Mouse (Mus musculus): Measurements from ENCODE around the gene Ric8b. TPM values are rescaled to one million over a fixed set of nuclear protein-coding genes. Genes with fewer than 3 reads are reported as not detected.

Gene Ric8b
- total RNA-seq, 2 experiments from 2014 or later = 13.4 to 13.8 TPM

DNA sequence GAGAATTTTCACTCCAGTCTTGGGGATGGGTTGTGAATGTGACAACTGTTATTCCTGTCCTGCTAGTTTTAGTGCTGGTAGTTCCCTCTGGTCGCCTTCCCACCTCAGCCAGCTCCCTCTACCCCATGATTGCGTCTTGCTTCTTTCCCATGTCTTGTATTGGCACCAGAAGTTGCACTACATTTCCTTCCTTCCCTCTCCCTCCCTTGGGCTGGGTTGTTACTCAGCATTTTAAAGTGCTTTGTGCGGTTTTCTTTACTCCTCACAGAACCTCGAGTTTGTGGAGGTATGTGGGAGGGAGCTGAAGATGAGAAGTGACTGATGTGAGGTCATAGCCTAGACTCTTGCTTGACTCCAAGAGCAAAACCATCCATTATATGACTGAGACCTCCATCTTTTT lies 38.8 kb downstream of the Ric8b start:
- peak; percentile 72 for ATAC-seq (ENCODE audit: poor library complexity, severe bottlenecking)

DNA sequence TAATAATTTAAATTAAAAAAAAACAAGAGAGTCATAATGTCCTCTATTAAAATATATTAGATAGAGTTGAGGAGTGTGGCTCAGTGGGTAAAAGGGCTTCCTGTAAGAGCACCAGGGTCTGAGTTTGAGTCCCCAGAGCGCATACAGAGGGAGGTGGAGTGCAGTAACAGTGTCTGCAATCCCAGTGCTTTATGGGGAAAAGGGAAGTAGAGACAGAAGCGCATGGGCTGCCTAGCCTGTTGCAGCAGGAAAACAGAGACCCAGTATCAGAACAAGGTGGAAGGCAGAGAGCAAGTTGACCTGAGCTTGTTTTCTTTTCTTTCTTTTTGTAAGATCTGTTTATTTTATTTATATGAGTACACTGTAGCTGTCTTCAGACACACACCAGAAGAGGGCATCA lies 41.2 kb downstream of the Ric8b start:
- peak; percentile 66 for ATAC-seq (ENCODE audit: poor library complexity, severe bottlenecking)

DNA sequence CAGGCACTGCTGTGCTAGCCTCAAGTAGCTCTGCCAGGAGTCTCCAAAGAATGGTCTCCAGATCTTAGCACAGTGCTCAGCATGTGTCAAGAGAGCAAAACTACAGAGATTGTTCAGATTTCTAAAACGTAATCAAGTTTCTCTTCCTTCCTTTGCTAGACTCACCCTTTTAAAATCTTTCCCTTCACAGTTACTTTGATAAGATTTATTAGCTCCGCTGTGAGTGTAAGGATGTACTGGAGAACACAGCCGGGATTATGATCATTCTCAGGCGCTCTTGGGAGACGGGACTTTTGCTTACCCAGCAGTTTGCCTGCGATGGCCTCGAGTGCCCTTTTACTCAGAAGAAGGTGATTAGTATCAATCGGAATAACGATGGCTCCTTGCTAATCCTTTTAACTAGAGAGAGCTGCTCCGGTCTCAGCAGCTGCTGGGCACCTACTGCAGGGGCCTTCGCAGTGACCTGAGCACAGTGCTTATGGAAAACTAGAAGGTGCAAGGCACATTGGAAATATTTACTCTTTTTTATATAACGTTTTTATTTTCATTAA lies 43.0 kb downstream of the Ric8b start:
- ATAC-seq (ENCODE audit: poor library complexity, severe bottlenecking) = no peak

DNA sequence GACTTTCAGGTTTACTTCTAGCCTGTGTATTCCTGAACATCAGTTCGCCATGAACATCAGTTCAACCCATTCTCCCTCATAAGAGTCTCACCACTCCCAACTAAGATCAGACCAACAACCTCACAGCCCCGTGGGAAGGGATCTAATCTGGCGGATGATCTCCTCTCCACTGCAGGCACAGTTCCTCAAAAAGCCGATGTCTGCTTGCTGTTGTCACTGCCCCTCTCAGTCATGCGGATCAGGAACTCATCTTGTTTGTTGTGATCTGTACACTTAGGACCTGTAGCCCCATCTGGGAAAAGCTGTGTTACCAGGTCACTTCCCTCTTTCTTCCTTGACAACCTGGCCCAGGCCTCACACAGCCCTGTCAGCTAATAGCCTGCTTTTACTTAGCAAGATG lies 45.7 kb downstream of the Ric8b start:
- ATAC-seq (ENCODE audit: poor library complexity, severe bottlenecking) = no peak

DNA sequence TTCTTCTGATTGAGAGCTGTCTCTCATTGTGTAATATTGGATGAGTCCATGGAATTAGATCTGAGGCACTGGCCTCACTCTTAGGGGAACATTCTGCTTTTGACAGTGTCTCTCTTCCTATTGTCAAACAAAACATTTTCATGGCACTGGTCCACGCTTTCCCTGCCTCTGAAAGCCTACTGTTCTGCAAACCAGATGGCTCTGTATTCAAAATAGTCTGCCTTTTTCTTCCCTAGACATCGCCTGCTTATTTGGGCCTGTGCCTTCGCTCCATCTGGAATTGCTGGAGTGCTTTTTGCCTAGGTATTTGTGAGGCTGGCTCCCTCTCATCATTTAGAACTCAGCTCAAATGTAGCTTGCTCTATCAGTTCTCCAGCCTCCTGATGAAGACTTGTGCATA lies 46.3 kb downstream of the Ric8b start:
- ATAC-seq (ENCODE audit: poor library complexity, severe bottlenecking) = no peak

DNA sequence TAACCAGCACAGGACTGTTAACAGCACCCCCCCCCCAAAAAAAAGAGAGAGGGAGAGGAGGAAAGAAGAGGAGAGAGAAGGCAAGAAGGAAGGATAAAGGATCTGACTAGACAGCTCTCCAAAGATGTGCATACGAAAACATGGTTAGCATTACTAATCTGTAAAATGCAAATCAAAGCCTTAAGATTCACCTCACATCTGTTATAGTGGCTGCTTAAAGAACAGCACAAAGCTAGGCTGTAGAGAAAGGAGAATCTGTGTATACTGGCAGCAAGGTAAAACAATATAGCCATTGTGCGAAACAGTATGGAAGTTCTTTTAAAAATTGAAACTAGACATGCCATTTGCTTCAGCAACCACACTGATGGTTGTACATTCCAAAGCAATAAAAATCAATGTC lies 49.1 kb downstream of the Ric8b start:
- no peak for ATAC-seq (ENCODE audit: poor library complexity, severe bottlenecking)

DNA sequence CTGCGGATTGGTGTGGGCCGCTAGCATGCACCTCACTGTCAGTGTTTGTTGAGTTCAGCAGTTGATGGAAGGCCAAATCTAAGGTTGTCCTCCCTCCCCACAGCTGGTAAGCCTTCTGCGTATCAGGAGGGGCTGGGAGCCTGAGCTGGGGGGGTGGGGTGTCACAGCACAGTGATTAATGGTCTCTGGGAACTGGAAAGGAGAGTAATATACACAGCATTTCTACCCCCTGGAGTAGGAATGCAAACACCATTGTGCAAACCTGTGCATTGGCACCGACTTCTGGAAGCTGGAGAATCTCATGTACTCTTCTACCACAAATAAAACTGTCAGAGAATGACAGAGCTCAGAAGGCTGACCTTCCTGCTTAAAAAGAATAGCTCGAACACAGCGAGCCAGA lies 50.2 kb downstream of the Ric8b start:
- no peak for ATAC-seq (ENCODE audit: poor library complexity, severe bottlenecking)

DNA sequence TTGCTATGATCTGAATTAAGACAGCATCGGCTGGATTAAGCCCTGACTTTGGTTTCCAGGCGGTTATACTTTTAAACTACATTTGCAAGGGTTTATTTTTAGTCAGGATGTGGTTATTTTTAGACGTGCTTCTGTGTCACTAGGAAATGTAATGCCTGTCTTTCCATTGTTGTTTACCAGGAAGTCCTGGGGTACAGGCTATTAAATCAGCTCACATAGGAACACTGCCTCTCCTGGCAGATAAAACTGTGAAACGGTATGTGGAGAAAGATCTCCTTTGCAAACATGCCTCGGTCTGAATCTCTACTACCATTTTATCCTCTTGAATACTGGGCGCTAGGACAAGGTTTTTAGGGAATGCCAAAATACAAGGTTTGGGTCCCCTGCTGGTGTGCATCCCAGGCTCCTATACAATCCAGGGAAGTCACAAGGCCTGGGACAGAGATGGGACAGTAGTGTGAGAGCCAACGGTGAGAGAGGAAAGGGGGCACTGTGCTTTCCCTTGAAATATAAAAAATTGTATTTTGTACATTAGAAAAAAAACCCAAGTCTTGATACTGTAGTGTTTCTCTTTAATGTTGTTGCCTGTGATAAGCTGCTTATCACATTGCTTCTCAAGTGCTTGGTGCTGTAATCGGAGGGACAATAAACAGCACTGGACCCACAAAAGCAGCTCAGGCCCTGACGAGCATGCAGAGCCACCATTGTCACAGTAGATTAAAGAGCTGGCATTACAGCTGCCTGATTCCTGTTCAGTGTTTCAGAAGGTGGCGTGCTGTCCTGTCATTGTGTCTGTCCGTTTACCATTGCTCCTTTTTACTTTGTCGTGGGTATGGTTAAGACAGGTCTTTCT lies 51.7 kb downstream of the Ric8b start:
- ATAC-seq (ENCODE audit: poor library complexity, severe bottlenecking) = no peak

DNA sequence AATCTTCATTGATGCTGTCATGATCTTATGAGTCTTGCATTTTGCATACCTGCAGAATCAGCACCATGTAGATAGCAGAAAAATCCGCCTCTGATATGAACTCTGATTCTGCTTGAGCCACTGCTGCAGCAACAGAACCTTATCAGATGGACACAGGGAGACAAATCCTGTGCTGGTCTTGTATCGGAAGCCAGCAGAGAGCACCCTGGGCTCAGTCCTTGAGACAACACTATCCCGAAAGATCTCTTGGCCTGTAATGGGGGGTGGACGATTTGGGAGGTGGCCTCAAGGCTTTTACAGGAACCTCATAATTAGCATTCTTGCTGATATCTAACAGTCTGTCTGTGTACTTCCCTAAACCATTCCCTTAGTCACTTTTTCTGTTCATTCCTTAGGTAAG lies 57.8 kb downstream of the Ric8b start:
- ATAC-seq (ENCODE audit: poor library complexity, severe bottlenecking) = no peak

DNA sequence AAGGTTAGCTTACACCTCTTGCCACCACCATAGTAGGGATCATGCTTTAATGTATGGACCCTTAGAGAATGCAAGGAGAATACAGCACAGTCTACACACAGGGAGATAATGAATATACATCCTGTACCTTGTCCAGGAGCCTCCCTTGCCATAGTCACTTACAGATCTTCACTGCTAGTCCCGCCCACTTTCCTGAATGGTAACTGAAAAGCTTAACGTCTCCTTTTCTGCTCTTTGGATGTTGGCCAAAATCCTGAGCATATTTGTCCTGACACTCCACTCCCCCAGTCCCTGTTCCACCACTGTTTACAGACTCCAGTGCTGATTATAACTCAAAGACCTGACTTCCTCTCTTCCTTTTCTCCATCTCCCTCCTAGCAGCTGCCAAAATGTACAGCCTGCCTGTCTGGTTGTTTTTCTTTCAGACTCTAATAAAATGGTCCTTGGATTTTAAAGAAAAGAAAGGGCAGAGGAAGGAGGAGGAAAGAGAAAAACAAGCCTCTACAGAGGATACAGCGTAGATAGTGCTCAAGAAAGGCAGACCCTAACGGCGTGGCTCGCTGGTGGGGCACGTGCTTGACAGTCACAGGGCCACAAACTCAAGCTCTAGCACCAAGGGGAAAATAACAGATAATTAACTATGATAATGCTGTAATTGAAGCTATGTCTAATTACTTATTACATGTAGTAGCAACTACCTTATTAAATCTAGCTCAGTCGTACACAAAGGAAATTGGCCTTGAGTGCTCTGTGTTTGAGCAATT lies 59.4 kb downstream of the Ric8b start:
- no peak for ATAC-seq (ENCODE audit: poor library complexity, severe bottlenecking)

DNA sequence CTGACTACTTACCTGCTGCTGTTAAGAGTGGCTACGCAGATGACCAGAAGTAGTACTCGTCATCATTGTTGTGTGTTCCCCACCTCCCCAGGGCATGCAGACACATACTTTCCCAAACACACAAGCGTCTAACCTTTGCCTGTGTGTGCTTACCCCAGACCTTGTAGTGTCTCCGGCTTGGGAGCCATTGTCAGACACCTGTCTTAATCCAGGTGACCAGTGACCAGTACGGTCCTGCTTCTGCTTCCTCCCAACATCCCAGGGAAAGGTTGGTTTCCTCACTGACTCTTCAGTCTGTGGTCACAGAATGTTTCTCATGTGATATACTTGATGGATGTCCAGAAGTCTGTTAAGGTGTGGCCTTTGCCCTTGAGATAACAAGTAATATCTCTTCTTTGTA lies 62.9 kb downstream of the Ric8b start:
- ATAC-seq (ENCODE audit: poor library complexity, severe bottlenecking) = no peak

DNA sequence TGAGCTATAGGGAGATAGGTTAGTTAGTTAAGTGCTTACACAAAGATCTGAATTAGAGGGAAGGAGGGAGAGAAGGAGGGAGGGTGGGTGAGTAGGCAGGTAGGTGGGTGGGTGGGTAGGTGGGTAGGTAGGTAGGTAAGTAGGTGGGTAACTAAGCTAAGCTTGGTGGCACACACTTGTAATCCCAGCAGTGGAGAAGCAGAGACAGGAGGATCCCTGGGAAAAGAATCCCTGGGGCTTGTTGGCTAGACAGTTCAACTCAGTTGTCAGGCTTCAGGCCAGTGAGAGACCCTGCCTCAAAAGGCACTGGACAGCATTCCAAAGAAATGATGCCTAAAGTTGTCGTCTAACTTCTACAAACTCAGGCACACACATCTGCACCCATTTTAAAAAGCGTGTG lies 64.0 kb downstream of the Ric8b start:
- ATAC-seq (ENCODE audit: poor library complexity, severe bottlenecking) = no peak

DNA sequence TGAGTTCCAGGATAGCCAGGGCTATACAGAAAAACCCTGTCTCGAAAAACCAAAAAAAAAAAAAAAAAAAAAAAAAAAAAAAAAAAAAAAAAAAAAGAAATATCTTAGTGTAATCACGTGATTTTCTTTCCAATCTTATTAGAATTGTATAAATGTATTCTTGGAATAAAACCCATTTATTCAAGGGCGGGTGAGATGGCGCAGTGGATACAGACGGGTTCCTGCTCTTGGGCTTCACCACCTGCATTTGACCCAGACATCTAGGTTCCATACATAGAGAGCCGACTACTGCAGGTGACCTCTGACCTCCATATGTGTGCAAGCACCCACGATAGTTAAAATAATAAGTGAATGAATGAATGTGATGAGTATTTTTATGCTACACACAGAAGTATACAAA lies 65.3 kb downstream of the Ric8b start:
- ATAC-seq (ENCODE audit: poor library complexity, severe bottlenecking) = no peak

DNA sequence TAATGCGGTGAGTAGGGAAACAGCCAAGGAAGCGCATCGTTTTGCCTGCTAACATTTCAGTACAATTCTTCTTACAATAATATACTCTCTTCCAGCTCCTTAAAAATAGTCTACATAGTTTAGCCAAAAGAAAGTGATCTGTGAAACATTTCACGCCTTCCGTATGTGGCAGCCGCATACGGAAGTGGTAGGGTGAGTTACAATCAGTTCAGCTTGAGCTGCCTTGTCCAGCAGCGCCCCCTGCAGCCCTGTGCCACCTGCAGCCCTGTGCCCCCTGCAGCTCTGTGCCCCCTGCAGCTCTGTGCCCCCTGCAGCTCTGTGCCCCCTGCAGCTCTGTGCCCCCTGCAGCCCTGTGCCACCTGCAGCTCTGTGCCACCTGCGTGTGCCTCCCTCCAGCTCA lies 68.5 kb downstream of the Ric8b start:
- ATAC-seq (ENCODE audit: poor library complexity, severe bottlenecking) = 0 out of 2 replicates have a peak, but pooled peaks have one; percentile 49

DNA sequence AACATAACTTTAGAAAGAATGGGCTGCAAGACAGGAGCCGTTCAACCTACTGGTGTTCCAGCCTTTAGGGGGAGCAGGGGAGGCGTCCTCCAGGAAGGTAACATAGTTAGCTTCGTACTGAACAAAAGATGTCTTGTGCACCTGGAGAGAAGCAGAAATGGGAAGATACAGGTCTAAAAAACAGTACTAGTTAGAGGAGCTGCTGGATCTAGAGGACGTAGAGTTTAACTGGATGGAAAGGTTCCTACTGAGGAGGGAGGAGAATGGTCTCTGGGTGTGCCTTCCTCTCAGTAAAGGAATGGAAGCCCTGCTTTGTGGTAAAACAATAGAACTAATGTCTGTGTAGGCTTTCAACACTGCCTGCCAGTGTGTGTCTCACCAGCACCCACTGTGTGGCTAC lies 70.2 kb downstream of the Ric8b start:
- ATAC-seq (ENCODE audit: poor library complexity, severe bottlenecking) = no peak

DNA sequence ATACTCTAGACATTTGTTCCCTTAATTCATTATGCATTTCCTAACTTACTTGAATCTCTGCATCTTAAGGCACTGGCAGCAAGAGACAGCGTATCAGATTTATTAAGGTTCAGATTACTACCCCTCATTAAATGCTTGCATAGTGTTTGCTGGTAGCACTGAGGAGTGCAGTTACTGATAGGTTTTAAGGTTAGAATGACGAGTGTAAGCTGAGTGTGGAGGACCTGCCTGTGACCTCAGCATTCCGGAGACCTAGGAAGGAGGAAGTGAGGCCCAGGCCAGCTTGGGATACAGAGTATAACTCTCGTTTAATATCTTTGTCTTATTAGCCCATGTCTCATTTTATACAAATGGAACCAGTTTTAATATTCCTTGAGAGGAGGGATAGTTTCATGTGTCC lies 71.2 kb downstream of the Ric8b start:
- no peak for ATAC-seq (ENCODE audit: poor library complexity, severe bottlenecking)

DNA sequence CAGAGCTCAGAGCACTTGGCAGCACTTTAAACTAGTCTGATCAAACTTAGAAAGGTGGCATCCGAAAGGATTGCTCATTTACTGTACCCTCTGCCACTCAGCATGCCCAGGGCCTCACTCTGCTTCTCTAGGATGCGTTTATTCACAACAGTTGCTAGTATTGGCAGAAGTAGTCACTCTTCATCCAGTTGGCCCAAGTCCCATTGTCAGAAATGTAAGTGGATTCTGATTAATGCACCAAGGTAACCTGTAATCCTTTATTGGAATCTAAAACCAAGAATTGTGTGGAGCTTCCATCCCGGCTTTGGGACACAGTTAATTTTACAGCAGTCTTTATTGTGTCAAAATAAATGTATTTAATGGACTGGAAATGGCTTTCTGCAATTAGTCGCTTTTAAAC lies 76.9 kb downstream of the Ric8b start:
- ATAC-seq (ENCODE audit: poor library complexity, severe bottlenecking) = no peak

DNA sequence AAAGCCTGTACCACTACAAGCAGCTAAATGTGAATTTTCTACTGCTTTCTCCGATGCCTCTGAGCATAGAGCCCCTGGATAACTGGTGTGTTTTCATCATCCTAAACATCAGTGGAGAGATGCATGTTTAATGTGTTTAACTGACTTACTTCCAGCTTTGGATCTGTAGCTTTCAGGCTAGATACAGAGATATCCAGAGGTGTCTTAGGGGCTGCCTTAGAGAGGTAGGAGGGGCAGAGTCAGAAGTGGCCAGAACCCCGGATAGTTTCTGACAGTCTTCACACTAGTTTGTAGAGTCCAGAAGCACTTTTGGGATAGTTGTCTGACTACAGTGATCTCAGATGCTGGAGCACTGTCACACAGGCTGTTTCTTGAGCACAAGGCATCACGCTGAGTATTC lies 77.6 kb downstream of the Ric8b start:
- ATAC-seq (ENCODE audit: poor library complexity, severe bottlenecking) = no peak

DNA sequence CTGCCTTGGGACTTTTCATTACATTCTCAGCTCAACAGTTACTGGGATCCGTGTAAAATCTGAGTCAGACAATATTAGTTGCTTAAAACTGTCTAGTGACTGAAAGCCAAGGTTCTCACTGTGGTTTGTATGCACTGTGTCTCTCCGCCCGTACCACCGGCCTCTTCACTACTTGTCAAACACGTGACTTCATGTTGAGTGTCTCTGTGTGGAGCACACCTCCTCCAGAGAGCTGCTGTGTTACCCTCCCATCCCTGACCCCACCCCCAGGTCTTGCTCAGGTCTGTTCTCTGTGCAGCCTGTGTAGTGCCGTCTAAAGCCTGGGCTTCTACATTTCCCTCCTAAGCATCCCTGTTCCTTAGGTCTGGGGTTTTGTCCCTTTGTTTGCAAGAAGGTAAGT lies 79.0 kb downstream of the Ric8b start:
- ATAC-seq (ENCODE audit: poor library complexity, severe bottlenecking) = no peak

DNA sequence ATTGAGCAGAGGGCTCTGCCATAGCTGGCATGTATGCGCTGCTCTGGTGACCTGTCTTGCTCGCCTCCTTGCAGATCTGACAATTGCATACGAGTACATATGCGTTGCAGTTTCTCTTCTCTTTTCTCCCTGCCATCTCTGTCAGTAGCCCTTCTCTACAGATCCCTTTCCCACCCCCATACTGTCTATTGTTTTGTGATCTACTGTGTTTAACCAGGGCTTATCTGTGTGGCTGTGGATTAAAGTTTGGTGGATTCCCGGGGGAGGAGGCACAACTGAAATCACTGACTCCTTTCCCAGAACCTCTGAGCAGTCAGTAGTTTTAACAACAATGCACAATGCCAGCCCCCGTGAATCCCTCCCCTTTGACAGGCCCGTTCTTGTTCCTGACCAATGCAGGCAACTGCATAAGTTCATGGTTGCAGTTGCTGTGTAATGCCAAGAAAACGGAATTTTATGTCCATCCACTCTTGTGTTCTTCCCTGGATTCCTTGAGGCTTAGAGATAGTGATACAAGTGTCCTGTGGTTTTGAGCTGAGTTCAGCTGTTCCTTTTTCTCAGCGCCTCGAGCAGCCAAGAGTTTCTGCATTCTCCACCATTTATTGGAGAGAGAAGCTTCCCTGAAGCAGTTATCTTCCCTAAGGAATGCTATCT lies 80.3 kb downstream of the Ric8b start:
- ATAC-seq (ENCODE audit: poor library complexity, severe bottlenecking) = 0 out of 2 replicates have a peak, but pooled peaks have one; percentile 24

DNA sequence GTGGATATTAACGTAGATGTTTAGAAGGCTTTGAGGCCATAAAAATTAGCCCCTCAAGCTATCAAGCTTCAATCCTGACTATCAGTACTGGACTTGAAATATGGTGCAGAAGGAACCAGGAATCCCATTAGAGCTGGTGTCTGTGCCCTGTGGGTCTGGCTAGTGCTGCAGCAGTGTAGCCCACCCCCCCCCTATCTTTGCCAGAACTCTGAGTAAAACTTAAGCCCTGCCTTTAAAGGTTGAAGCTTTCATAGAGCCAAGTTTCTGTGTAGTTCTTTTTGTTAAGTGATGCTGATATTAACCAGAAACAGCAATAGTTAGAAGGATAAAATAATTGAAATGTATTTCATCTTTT lies 80.8 kb downstream of the Ric8b start:
- ATAC-seq (ENCODE audit: poor library complexity, severe bottlenecking) = no peak

DNA sequence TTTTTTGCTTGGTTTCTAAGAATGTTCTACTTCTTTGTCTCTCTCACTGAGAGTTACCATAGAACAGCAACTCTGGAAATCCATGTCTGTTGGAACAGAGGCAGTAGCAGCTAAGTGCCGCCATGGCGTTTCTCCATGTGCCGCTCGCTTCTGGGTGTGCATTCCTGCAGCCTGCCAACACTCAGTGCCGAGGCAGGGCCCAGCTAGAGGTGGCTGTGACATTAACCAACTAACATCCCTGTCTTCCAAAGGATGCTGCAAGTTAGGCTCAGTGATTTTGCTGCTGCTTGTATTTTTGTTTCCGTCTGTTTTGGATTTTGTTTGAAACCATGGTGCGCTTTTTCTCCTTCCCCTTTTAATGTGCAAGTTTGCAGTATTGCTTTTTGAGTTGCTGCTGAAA lies 84.5 kb downstream of the Ric8b start:
- no peak for ATAC-seq (ENCODE audit: poor library complexity, severe bottlenecking)
